Mouse (Mus musculus): ENCODE data around the gene Map3k1.

Map3k1 gene

DNA sequence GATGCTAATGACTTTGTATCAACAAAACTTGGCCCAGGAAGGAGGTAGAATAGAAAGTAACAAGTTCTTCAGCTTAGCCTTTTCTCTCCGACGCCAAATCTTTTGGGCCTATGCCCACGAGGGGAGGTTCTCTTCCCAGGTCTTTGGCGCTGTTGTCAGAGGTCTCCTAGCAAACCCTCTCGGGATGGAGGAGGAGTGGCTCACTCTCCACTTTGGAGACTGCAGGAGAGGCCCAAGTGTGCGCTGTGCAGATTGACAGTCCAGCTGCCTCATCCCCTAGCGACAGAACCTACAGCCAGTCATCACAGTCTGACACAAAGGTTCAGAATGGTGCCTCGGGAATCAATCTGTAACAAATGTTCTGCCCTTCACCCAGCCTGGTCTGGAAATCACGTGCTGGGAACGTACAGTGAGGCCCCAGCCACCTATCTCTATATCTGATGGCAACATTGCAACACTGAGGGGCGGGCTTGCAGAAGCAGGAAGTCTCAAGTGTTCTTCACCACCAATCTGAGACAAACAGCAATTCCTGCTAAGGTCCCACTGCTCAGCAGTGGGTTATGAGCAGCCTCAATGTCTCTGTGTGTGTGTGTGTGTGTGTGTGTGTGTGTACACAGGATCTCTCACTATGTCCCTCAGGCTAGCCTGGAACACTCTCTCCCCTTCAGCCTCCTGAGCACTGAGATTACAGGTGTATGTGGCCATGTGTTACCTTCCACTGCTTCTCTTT is 12.4 kb downstream of the Map3k1 start:
- in situ Hi-C loops (cut with MboI; ENCODE audit: unreplicated experiment in 2 of 2) = no loop called here

DNA sequence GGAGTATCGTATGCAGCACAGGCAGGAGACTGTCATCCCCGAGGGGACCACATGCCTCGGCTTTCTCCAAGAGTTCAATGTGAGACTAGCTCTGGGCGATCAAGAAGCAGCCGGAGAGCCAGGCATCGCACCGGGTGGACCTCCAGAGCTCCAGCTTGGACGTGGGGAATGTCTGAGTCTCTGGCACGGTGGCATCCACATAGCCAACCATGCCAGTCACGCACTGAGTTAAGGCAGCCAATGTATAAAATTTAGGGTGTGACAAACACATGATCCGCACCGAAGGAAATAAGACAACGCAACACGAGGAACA is 15.9 kb downstream of the Map3k1 start:
- in situ Hi-C loops (cut with MboI; ENCODE audit: unreplicated experiment in 2 of 2) = no loop called here

DNA sequence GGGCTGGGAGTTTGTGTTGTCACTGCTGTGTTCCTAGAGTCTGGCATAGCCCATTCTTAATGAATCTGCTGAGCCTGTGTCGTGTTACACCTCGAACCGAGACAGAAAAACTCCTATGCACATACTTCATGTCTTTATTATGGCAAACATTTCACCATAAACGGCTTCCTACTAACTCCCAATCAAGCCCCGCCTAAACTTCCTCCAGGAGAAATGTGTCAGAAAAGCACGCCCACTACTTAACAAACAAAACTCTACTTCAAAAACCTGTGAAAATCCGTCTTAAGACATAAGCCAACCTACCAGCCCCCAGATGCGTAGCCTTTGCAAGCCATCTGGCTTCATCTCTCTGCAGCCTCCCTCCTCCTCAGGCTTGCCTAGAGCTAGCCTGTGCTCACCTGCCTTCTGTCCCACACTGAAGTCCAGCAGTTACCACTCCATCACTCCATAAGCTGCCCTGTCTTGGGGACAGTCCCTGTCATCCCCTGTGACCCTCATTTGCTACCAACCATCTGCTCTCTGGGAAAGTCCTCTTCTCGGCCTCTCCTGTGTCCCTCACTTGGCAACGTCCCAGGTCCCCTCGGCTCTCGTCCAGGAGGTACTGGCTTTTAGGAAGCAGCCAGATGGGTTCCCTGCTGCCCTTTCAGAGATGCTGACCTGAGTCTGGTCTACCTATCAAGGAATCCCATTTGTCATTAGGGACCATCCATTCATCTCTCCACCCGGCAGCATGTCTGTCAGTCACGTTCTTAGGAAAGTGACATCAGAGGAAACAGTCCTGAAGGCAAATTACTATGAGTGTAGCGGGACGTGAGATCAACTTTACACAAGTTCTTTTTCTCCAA is 16.4 kb downstream of the Map3k1 start:
- in situ Hi-C loops (cut with MboI; ENCODE audit: unreplicated experiment in 2 of 2) = no loop called here

DNA sequence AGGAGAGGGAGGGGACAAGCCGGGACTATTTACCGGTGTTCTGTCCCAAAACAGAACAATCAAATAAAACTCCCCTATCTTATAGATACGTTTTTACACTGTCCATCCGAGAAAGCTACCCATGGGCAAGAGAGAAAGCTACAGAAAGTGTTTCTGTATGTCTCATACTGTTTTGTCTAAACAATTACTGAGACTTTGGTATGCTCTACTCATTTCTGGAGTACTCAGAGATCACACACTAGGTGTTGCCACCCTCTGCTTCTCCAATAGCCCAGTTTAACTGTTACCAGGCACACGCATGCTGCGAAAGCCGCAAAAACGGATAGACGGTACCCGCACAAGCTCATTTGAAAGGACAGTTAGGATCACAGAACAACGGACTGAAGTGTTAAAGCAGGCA is 17.2 kb downstream of the Map3k1 start:
- in situ Hi-C loops (cut with MboI; ENCODE audit: unreplicated experiment in 2 of 2) = no loop called here

DNA sequence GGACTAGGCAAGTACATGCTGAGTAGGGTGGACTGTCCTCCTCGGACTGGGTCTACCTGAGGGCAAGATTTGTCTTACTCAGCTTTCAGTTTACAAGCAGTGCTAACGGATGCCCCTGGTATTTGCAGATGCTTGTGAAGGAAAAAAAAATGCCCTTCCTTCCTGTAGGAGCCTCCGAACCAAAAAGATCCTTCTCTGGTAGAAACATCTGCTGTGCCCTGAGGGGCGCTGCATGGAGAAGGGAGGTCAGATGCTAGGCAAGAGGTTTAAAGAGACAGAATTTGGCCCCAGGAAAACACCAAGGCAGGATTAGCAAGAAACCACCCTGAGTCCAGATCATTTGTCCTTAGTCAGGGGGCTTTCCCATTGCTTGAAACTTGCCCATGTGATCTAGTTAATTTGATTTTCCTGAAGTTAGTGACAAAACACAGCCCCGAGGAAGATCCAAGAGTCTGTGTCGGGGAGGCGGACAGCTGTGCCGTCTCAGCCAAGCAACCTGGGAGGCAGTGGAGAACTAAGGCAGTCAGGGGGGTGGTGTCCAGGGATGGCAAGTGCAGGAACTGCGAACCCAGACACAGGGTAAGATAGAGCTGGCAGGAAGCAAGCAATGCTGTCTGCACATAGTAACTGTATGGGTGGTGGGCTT is 19.2 kb downstream of the Map3k1 start:
- in situ Hi-C loops (cut with MboI; ENCODE audit: unreplicated experiment in 2 of 2) = loop anchor here (5.0 kb wide), 4 partner anchors 78 to 473 kb away; no protein-coding TSS in a partner anchor

DNA sequence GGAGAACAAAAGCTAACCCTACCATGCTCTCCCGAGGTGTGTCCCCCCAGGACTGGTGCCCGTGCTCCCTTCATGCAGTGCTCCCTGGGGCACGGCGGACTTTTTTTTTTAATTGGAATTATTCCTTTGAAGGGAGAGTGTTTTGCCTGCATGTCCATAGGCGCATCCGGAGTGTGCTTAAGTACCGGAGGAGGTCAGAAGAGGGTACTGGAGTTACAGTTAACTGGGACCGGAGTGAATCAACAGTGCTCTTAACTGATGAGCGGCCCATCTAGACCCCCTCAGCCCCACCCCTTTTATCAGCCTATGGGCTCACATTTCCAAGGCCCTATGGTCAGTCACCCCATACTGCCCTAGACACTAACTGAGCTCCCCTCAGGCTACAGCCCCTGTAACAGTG is 19.9 kb downstream of the Map3k1 start:
- in situ Hi-C loops (cut with MboI; ENCODE audit: unreplicated experiment in 2 of 2) = loop anchor here (5.0 kb wide), 4 partner anchors 78 to 473 kb away; no protein-coding TSS in a partner anchor

DNA sequence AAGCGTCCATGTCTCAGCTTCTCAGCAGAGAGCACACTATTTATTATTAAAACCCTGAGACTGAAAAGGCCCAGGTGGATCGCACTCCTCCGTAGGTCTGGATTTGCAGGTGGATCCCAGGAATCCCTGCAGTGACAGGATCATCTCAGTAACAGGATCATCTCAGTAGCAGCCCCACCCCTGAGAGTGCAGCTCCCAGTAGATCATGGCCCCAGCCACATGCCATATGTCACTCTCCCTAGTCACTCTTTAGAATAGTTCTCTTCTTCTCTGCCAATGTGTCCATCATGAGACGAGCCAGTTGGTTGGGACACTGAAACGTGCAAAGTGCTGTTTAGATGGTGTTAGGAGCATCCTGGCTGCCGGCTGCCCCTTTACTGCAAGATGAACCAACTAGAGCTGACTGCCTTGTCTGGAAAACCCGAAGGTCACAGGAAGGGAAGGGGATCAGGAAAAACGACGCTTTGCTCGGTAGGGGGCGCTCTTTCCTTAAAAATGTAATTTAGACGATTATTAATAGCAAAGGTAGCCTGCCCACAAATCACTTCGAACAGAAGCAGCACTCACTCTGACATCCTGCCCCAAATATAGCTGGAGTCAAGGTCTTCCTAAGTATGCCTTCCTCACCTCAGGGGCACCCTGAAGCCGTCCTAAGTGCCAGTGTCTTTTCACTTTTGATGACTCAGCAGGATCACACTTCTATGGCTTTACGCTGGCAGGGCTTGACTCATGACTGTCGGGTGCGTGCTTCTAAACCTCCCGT is 20.8 kb downstream of the Map3k1 start:
- in situ Hi-C loops (cut with MboI; ENCODE audit: unreplicated experiment in 2 of 2) = loop anchor here (5.0 kb wide), 4 partner anchors 79 to 474 kb away; no protein-coding TSS in a partner anchor

DNA sequence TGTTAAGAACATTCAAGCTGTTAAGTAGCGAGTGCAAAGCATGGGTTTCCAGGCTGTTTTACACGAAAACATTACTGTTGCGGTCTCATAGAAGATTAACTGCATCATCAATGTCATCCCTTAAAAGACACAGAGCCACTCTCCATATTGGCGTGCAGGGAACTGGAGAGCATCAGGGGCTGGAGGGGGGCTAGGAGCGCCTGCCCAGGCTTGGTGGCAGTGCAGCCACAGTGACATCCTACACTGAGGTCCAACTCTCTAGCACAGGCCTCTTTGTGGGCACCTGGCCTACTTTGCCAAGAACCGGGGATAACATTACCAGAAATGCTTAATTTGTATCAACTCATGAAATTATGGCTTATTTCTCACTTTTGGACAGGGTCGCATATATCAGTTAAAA is 22.2 kb downstream of the Map3k1 start:
- in situ Hi-C loops (cut with MboI; ENCODE audit: unreplicated experiment in 2 of 2) = loop anchor here (5.0 kb wide), 4 partner anchors 81 to 476 kb away; no protein-coding TSS in a partner anchor

DNA sequence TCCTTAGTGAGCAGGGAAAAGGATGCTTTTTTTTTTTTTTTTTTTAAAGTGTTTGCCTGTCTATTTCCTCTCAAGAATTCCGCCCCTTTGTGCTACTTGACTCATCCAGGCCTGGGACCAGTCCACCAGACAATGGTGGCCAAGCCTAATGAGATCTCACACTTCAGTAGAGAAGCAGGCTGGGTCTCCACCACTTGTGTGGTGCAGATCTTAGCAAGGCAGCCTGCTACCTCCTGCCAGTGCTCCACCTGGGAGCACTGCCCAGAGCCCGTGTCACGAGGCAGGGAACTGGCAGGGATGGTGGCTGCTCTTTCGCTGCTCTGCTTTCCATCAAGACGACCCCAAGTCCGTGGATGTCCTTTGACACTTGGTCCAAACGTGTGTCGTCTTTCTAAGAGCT is 25.3 kb downstream of the Map3k1 start:
- in situ Hi-C loops (cut with MboI; ENCODE audit: unreplicated experiment in 2 of 2) = no loop called here

DNA sequence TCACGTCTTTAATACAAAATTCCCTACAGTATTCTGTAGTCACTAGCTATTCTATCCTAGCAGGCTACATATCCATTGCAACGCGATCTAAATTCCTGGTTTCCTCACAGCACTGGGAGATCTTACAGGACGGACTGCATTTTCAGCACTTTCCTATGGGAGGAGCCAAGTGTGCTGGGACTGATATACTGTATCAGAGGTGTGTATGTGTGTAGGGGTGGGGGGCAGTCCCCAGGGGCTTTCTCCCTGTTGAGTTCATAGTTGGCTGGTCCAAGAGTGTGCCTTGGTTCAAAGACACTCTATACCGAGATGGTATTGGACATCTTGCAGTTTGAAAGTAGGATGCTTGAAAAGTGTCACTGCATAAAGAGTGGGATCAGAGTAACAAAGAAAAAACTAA is 29.3 kb downstream of the Map3k1 start:
- in situ Hi-C loops (cut with MboI; ENCODE audit: unreplicated experiment in 2 of 2) = no loop called here

DNA sequence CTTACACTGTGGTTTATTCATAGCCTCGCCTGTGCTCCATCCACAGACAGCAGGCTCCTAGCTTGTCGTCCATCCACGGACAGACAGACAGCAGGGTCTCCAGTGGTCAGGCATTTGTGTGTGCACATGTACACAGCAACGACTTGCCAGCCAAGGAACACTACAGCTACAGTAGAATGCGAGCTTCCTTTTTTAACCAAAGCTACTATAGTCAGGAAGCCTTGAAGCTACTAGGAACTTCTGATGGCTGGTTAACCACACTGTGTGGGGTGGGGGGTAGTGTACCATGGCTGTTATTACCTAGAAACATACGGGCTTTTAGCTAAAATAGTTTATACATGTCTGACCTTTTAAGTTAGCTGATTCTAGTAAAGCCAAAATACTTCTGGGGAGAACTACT is 30.2 kb downstream of the Map3k1 start:
- in situ Hi-C loops (cut with MboI; ENCODE audit: unreplicated experiment in 2 of 2) = no loop called here

DNA sequence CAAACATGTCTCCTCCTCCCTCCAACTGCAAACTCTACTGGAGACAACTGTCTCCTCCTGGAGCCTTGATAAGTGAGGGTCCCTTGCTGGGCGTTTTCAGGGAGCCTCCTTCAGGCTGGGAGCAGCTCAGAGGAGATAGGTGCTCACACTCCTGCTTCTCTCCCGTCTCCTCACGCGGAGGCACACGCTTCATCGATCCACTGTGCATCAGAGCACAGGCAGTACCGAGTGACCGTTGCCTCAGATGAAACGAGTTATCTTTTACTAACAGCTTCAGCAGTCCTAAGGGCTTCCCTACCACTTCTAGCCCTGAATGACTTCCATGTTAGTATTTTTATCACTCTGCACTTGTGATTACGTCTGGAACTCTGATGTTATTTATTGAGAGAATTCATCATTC is 30.9 kb downstream of the Map3k1 start:
- in situ Hi-C loops (cut with MboI; ENCODE audit: unreplicated experiment in 2 of 2) = no loop called here

DNA sequence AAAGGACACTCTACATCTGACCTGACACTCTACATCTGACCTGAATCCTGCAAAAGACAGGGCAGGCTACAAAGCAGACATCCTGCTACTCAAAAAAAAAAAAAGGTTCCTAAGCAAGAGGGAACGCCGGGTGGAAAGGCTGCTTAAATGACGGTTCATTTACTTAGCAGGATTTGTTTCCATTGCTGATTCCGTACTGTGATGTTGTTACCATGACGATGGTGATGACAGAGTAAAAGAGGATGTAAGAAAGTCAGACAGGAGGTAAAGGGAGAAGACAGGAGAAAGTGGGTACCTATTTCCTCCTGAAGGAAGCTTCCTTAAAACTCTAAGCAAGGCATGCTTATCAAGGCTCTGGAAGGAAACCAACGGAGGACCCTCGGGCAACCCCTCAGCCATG is 31.6 kb downstream of the Map3k1 start:
- in situ Hi-C loops (cut with MboI; ENCODE audit: unreplicated experiment in 2 of 2) = no loop called here

DNA sequence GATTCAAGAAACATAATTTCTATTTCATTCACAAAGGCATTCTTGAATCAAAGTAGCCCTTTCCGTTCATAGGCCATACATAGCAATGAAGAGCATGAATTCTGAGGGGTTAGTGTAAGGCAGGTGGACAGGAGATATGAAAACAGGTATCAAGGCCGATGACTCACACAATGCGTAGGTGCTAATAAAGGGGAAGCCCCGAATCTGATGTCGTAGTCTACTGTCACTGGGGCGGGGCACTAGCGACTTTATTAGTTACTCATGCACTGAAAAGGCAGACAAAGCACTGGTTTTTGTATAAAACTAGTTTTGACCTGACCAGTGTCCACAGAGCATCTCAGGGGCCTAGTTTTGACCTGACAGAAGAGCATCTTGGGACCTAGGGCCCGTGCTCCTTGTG is 36.7 kb downstream of the Map3k1 start:
- in situ Hi-C loops (cut with MboI; ENCODE audit: unreplicated experiment in 2 of 2) = loop anchor here (25.0 kb wide), 2 partner anchors 915 to 1265 kb away; partner anchors contain the start of genes Cdc20b (in 2 of the 2) and Gpx8 (in 2 of the 2)

DNA sequence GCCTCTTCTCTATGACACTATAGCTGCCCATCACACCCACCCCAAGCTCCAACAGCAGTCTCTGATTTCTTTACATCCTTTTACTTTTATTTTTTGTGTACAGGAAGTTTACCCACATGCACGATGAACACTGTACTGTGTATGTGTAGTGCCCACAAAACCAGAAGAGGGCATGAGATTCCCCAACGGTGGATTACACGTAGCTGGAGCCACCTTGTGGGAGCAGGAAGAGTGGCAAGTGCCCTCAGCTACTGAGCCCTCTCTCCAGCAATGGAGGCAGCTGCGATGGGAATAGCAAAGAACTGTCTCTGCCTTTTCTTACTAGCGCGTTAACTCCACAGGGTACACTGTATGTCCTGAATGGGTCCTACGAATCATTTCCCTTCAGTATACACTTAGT is 37.6 kb downstream of the Map3k1 start:
- in situ Hi-C loops (cut with MboI; ENCODE audit: unreplicated experiment in 2 of 2) = loop anchor here (25.0 kb wide), 2 partner anchors 916 to 1266 kb away; partner anchors contain the start of genes Cdc20b (in 2 of the 2) and Gpx8 (in 2 of the 2)

DNA sequence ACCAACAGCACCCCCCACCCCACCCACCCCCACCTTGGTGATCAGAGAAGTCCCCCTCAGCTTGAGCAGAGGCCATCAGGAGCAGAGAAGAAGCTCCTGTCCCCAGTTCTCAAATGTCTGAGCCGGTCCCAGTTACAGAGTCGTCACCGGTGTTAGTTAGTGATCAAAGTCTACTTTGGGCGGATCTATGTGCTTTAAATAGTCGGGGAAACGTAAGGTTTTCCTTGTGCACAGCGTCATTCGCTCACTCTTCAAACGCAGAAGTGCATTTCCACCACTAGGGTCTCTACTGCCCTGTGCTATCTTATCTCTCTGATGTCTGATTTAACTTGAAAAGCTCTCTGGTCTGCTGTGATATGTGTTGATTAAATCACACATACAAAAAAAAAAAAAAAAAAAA is 38.0 kb downstream of the Map3k1 start:
- in situ Hi-C loops (cut with MboI; ENCODE audit: unreplicated experiment in 2 of 2) = loop anchor here (25.0 kb wide), 2 partner anchors 917 to 1267 kb away; partner anchors contain the start of genes Cdc20b (in 2 of the 2) and Gpx8 (in 2 of the 2)

DNA sequence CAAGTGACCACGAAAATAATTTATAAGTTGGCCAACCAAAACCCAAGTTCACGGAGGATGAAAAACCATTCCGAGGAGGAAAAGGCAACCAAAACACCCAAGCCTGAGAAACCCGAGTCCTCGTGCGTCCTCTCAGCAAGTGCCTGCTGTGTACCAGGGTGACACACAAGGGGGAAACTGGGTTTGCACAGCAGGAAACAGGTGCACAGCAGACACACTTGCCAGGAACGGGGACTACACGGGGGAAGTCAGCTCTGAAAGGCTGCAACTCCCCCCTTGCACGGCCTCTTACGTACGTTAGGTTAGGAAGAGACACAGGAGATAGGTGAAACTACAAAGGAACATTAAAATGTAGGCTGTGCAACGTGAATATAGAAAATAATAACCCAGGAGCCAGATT is 46.3 kb downstream of the Map3k1 start:
- in situ Hi-C loops (cut with MboI; ENCODE audit: unreplicated experiment in 2 of 2) = loop anchor here (25.0 kb wide), 2 partner anchors 925 to 1275 kb away; partner anchors contain the start of genes Cdc20b (in 2 of the 2) and Gpx8 (in 2 of the 2)

DNA sequence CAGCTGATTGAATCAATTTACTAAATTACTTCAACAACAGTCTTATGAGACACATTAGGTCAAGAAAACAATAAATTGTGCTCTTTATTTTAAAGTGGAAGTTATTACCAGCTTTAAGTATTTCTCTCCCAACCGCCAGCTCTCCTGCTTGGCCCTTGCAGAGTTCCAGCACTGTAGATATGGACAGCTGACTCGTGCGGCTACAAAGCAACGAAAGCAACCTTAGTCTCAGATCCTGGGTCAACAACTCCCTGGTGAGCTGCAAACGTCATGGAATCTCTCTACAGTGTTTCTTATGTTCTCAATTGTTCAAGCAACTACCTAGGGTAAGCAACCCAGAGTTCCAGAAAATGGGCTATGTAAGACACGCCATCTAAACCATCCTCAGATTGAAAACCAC is 51.8 kb downstream of the Map3k1 start:
- in situ Hi-C loops (cut with MboI; ENCODE audit: unreplicated experiment in 2 of 2) = loop anchor here (10.0 to 25.0 kb wide), 3 partner anchors 930 to 1280 kb away; partner anchors contain the start of genes Cdc20b (in 2 of the 2) and Gpx8 (in 2 of the 2)

DNA sequence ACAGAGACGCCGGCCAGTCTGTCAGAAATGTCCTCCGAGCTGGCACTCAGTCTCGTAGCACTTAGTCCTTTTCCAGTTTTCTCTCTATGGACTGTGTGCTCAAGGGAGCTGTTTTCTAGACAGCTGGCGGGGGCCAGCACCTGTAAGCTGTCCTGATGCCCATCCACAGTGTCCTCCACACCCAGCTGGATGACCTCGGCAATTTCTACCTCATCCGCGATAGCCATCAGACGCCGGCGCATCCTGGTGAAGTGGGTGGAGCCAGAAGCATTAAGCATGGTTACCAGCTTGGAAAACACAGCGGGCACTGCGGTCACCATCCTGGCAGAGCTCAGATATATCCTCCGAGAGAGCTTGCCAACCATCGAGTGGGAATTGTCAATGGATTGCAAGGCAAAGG is 52.9 kb downstream of the Map3k1 start:
- in situ Hi-C loops (cut with MboI; ENCODE audit: unreplicated experiment in 2 of 2) = loop anchor here (10.0 to 25.0 kb wide), 3 partner anchors 931 to 1281 kb away; partner anchors contain the start of genes Cdc20b (in 2 of the 2) and Gpx8 (in 2 of the 2)

DNA sequence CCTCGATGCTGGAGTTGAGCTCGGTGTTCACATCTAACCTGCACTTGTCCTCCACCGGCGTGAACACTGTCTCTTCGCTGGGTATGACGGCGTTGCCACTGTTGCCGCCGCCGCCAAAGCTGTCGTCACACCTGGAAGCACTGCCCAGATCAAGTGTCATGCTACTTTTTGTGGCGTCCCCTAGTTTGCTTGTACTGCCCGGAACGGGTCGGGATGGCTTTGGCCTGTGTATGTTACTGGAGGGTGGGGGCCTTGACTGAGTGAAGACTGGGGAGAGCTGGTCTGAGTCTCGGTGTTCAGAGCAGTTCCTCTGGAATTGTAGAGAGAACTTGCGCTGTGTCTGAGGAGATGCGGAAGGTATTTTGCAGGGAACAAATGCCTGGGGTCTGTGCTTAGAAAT is 53.4 kb downstream of the Map3k1 start:
- in situ Hi-C loops (cut with MboI; ENCODE audit: unreplicated experiment in 2 of 2) = loop anchor here (10.0 to 25.0 kb wide), 3 partner anchors 932 to 1282 kb away; partner anchors contain the start of genes Cdc20b (in 2 of the 2) and Gpx8 (in 2 of the 2)
